Mouse (Mus musculus): ENCODE data around the gene Borcs6.

GRCm38 (mm10) chr11:69091566-69092385, 32.3 kb downstream of the Borcs6 start:
- TF ChIP-seq CTCF (IDR thresholded peaks at IDR 0.05; ENCODE audit: extremely low read depth, insufficient read length, insufficient replicate concordance, low read depth, low read length), result no peak
- no peak for TF ChIP-seq POLR2A (IDR thresholded peaks at IDR 0.05; ENCODE audit: low read depth, low read length)

All from small intestine, adult 2 months (tissue).